Mouse (Mus musculus) megakaryocyte, embryonic 14.5 days (primary cell): ENCODE measurements around the gene Slc6a14. TPM values are rescaled to one million over a fixed set of nuclear protein-coding genes. Genes with fewer than 3 reads are reported as not detected.

Experiments
- H3K27me3 ChIP-seq: replicated peaks from 2 replicates; pipeline ENCODE3; 2012; ENCODE audit warnings: inconsistent platforms
- H3K36me3 ChIP-seq: replicated peaks from 2 replicates; pipeline ENCODE3; 2012; ENCODE audit warnings: low read length, inconsistent platforms, mixed read lengths
- H3K4me1 ChIP-seq: 2 replicates; pipeline ENCODE4 v1.6.1; 2012; ENCODE audit warnings: inconsistent platforms
- H3K4me3 ChIP-seq: replicated peaks from 2 replicates; pipeline ENCODE3; 2012; ENCODE audit warnings: moderate library complexity, mild to moderate bottlenecking, inconsistent platforms
- H3K9me3 ChIP-seq: 2 replicates; pipeline ENCODE4 v1.6.1; 2012; ENCODE audit warnings: inconsistent platforms
- FLI1 ChIP-seq: IDR thresholded peaks from 2 replicates; pipeline ENCODE4 v1.6.1; 2012; ENCODE audit warnings: low read length, inconsistent platforms, mixed read lengths
- GATA1 ChIP-seq: IDR thresholded peaks from 3 replicates; pipeline ENCODE4 v1.6.1; 2012; ENCODE audit warnings: mixed read lengths, low read length, inconsistent platforms, borderline replicate concordance
- polyA plus RNA-seq: library from polyadenylated mRNA; stranded (reverse); fragments of >175 nt; gene quantifications from 2 replicates; pipeline ENCODE4 v1.2.3, GENCODE M21; 2012; ENCODE audit warnings: low replicate concordance; ENCODE audit not compliant: insufficient read depth

Gene Slc6a14
- polyA plus RNA-seq: not detected in 2 replicates

DNA sequence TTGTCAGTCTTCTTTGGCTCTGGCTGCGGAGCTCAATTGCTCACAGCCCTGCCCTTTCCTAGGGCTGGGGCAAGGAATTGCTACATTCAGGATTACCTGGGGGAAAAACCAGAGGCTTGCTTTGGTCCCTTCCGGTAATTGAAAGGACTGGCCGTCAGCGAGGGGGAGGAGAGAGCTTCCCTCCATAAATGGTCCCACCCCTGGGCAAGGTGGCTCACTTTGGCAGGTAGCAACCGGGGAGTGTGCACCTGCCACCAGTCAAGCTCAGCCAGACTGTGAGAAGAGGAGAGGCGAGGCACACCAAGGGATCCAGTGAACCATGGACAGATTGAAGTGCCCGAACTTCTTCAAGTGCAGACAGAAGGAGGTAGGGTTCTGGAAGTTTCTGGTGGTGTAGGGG is at the start of gene Slc6a14:
TSS of gene Slc6a14 (plus strand) at position 68 of the 400 bp plus-strand sequence.
- H3K4me1 ChIP-seq: no peaks in the 10 kb centered on the region
- no peaks in the 10 kb centered on the region for H3K36me3 ChIP-seq
- peaks cover 5% of the 10 kb centered on the region; the same call in 1 of the 2 replicates for H3K9me3 ChIP-seq
- H3K27me3 ChIP-seq: no peaks in the 10 kb centered on the region
- H3K4me3 ChIP-seq: no peak within 1 kb of the TSS
- TF ChIP-seq FLI1: no peak
- no peak for TF ChIP-seq GATA1

DNA sequence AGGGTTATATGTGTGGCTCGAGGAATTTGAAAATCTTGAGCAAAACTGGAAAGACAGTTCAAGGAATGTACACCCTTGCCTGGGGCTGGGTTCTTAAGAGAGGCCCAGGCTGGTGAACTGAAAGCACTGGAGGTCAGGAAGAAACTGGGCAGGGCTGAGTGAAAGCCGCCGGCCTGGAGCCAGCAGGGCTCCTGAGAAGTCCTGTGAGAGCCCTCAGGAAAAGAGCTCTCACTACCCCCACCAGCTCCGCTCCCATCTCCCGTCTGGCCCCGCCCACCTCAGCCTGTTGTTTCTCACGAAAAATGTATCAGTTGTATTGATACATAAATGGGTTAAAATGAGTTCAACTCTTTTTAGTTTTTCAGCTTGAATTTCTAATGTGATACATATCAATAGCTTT is 43.8 kb upstream of the Slc6a14 start:
- Histone ChIP-seq H3K27me3 (no peaks in the 10 kb centered on the region), H3K36me3 (no peaks in the 10 kb centered on the region), H3K4me1 (no peaks in the 10 kb centered on the region), H3K4me3 (no peak overlapping the region), H3K9me3 (no peaks in the 10 kb centered on the region)
- TF ChIP-seq GATA1 (no peak), FLI1 (no peak)

DNA sequence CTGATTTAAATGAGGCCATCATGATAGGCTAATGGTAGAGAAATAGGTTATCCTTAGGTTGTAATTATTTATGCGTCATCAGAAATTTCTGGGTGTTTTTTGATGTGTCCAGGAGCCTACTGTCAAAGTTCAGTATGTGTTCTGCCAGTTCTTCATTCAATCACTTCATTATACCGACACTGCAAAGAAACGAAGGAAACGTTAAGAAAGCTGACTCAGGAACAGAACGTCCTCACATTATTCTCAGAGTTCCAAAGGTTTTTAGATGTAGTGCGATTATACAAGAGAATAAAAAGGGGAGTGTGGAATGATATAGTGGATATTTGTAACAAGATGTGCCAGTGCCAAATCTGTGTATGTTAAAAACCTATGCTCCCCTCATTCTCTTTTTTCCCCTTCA is 19.5 kb upstream of the Slc6a14 start:
- Histone ChIP-seq H3K4me3 (no peak overlapping the region), H3K4me1 (no peaks in the 10 kb centered on the region), H3K27me3 (no peaks in the 10 kb centered on the region), H3K36me3 (no peaks in the 10 kb centered on the region), H3K9me3 (no peaks in the 10 kb centered on the region)
- no peak for TF ChIP-seq FLI1
- no peak for TF ChIP-seq GATA1

- H3K9me3 ChIP-seq: no peaks in the 10 kb centered on the region
- no peaks in the 10 kb centered on the region for H3K4me1 ChIP-seq
- TF ChIP-seq GATA1: no peak
- TF ChIP-seq FLI1: no peak
- no peaks in the 10 kb centered on the region for H3K36me3 ChIP-seq
- H3K27me3 ChIP-seq: no peaks in the 10 kb centered on the region
- no peak overlapping the region for H3K4me3 ChIP-seq
Observed at GRCm38 (mm10) chrX:21695687-21696086, 19.0 kb upstream of the Slc6a14 start.

GRCm38 (mm10) chrX:21701646-21702045 is 13.1 kb upstream of the Slc6a14 start:
- H3K4me3 ChIP-seq: no peak overlapping the region
- no peaks in the 10 kb centered on the region for H3K4me1 ChIP-seq
- no peaks in the 10 kb centered on the region for H3K27me3 ChIP-seq
- no peaks in the 10 kb centered on the region for H3K36me3 ChIP-seq
- TF ChIP-seq FLI1 (no peak), GATA1 (no peak)
- 0 out of 2 replicates have a peak, but pooled peaks cover 2% of the 10 kb centered on the region for H3K9me3 ChIP-seq

DNA sequence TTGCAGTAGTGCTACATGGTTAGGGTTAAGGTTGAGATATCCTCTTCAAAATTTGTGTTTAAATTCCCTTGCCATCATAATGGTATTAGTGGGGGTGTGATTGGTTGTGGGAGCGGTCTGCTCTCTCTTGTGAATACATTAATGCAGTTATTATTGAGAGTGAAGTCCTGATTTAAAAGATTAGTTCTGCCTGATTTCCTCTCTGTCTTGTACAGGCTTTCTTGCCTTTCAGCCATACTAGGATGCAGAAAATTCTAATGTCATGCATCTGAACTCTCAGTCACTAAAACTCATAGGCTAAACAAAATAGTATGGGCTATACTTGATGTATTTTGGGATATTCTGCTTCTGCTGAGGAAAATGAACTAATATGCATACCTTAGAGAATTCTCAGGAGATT is 10.2 kb upstream of the Slc6a14 start:
- no peaks in the 10 kb centered on the region for H3K36me3 ChIP-seq
- TF ChIP-seq GATA1 (no peak), FLI1 (no peak)
- no peaks in the 10 kb centered on the region for H3K4me1 ChIP-seq
- no peak overlapping the region for H3K4me3 ChIP-seq
- no peaks in the 10 kb centered on the region for H3K27me3 ChIP-seq
- H3K9me3 ChIP-seq: 0 out of 2 replicates have a peak, but pooled peaks cover 2% of the 10 kb centered on the region

- Histone ChIP-seq H3K27me3 (no peaks in the 10 kb centered on the region), H3K9me3 (peaks cover 5% of the 10 kb centered on the region; the same call in 1 of the 2 replicates), H3K4me1 (no peaks in the 10 kb centered on the region), H3K36me3 (no peaks in the 10 kb centered on the region), H3K4me3 (no peak overlapping the region)
- TF ChIP-seq GATA1 (no peak), FLI1 (no peak)
Observed at GRCm38 (mm10) chrX:21715293-21715692, 597 bp downstream of the Slc6a14 start.

GRCm38 (mm10) chrX:21716885-21717284 is 2.2 kb downstream of the Slc6a14 start:
- Histone ChIP-seq H3K4me3 (no peak overlapping the region), H3K9me3 (peaks cover 5% of the 10 kb centered on the region; the same call in 1 of the 2 replicates), H3K36me3 (no peaks in the 10 kb centered on the region), H3K4me1 (no peaks in the 10 kb centered on the region), H3K27me3 (no peaks in the 10 kb centered on the region)
- no peak for TF ChIP-seq FLI1
- no peak for TF ChIP-seq GATA1

- TF ChIP-seq GATA1: no peak
- no peak for TF ChIP-seq FLI1
- Histone ChIP-seq H3K4me3 (no peak within 1 kb of the TSS), H3K27me3 (peaks cover 1% of the 10 kb centered on the region), H3K9me3 (no peaks in the 10 kb centered on the region), H3K36me3 (no peaks in the 10 kb centered on the region), H3K4me1 (no peaks in the 10 kb centered on the region)
Observed at GRCm38 (mm10) chrX:21744997-21745396, 30.3 kb downstream of the Slc6a14 start, which contains the start of gene Gm28269. Gm28269 (minus strand) TSS chrX:21745097.

Other genes with a start within 250 kb of the Slc6a14 start
- not detected in 2 replicates for gene Agtr2, start 230.4 kb upstream of the Slc6a14 start, polyA plus RNA-seq
- not detected in 2 replicates for gene Gm28269, start 30.2 kb downstream of the Slc6a14 start, polyA plus RNA-seq